Mouse (Mus musculus) bone marrow macrophage, adult 2 months (primary cell): Measurements from ENCODE around the gene Metap1.

Experiments used
- CTCF ChIP-seq: IDR thresholded peaks from 2 replicates; pipeline ENCODE4 v1.5.1; 2012; ENCODE audit warnings: low read depth, mild to moderate bottlenecking, low read length, moderate library complexity
- POLR2A ChIP-seq: IDR thresholded peaks from 2 replicates; pipeline ENCODE4 v1.6.1; 2012; ENCODE audit warnings: mild to moderate bottlenecking, low read depth, low read length, borderline replicate concordance

GRCm38 (mm10) chr3:138513243-138513642, 23.9 kb upstream of the Metap1 start:
- TF ChIP-seq CTCF (no peak), POLR2A (no peak)
